Mouse (Mus musculus): ENCODE measurements around the gene Isoc2a.

GRCm38 (mm10) chr7:4924483-4924882 is 47.5 kb downstream of the Isoc2a start:
- TF ChIP-seq CTCF (IDR thresholded peaks at IDR 0.05; ENCODE audit: control insufficient read depth, insufficient read depth, low read length): no peak
- no peak for TF ChIP-seq POLR2A (IDR thresholded peaks at IDR 0.05; ENCODE audit: borderline replicate concordance, control insufficient read depth, low read depth, low read length)

Measured in bone marrow, adult 2 months (tissue).